Mouse (Mus musculus): Measurements from ENCODE around the gene Lcor. TPM values are rescaled to one million over a fixed set of nuclear protein-coding genes. Genes with fewer than 3 reads are reported as not detected.

The Lcor gene
- polyA plus RNA-seq, 1 experiment from 2014 or later = 10.9 TPM

- WGBS = 34% methylated on average over 3 of the region's 3 CpGs
- Histone ChIP-seq H3K4me2 (ENCODE audit: low read length) (no peak overlapping the region), H3K4me1 (ENCODE audit: control insufficient read depth in 2 of 2, insufficient read depth in 2 of 2, low read length in 2 of 2) (peaks cover 4 to 21% of the 10 kb centered on the region in 2 experiments; a peak in 3 of 4 replicates), H3K9ac (ENCODE audit: low read length) (no peak overlapping the region), H3K36me3 (ENCODE audit: control insufficient read depth, insufficient read depth, low read length) (0 out of 2 replicates have a peak, but pooled peaks cover 3% of the 10 kb centered on the region), H3K27me3 (ENCODE audit: control insufficient read depth, insufficient read depth, low read length) (no peaks in the 10 kb centered on the region), H3K9me3 (ENCODE audit: control insufficient read depth, low read length) (no peaks in the 10 kb centered on the region), H3K27ac (replicated peaks in 1 of 2; ENCODE audit: control insufficient read depth in 1 of 2, insufficient read depth in 1 of 2, low read depth in 2 of 2, low read length in 2 of 2) (peak overlapping the region; percentile 6 to 27; a peak in 1 of 4 replicates), H3K4me3 (ENCODE audit: control insufficient read depth in 1 of 2, insufficient read depth in 1 of 2, low read depth in 1 of 2, low read length in 2 of 2) (no peak overlapping the region)
- ATAC-seq (ENCODE audit: insufficient number of reproducible peaks, insufficient read depth, low FRiP score, low read depth) = no peak
These were observed 41.5 kb downstream of the Lcor start for GRCm38 (mm10) chr19:41523798-41524563.

- Histone ChIP-seq H3K4me1 (ENCODE audit: control insufficient read depth in 2 of 2, insufficient read depth in 2 of 2, low read length in 2 of 2) (peaks cover 0 to 4% of the 10 kb centered on the region in 2 experiments; a peak in 3 of 4 replicates), H3K36me3 (ENCODE audit: control insufficient read depth, insufficient read depth, low read length) (peaks cover 15% of the 10 kb centered on the region; the same call in 1 of the 2 replicates), H3K9ac (ENCODE audit: low read length) (no peak overlapping the region), H3K4me3 (ENCODE audit: control insufficient read depth in 1 of 2, insufficient read depth in 1 of 2, low read depth in 1 of 2, low read length in 2 of 2) (no peak overlapping the region), H3K9me3 (ENCODE audit: control insufficient read depth, low read length) (no peaks in the 10 kb centered on the region), H3K27ac (replicated peaks in 1 of 2; ENCODE audit: control insufficient read depth in 1 of 2, insufficient read depth in 1 of 2, low read depth in 2 of 2, low read length in 2 of 2) (no peak overlapping the region), H3K4me2 (ENCODE audit: low read length) (no peak overlapping the region), H3K27me3 (ENCODE audit: control insufficient read depth, insufficient read depth, low read length) (no peaks in the 10 kb centered on the region)
- no peak for ATAC-seq (ENCODE audit: insufficient number of reproducible peaks, insufficient read depth, low FRiP score, low read depth)
- WGBS = 92% methylated on average over 3 of the region's 3 CpGs
These were observed 46.7 kb downstream of the Lcor start for GRCm38 (mm10) chr19:41529169-41529568.

GRCm38 (mm10) chr19:41534021-41534420 is 51.6 kb downstream of the Lcor start:
- Histone ChIP-seq H3K4me2 (ENCODE audit: low read length) (no peak overlapping the region), H3K27me3 (ENCODE audit: control insufficient read depth, insufficient read depth, low read length) (no peaks in the 10 kb centered on the region), H3K36me3 (ENCODE audit: control insufficient read depth, insufficient read depth, low read length) (peaks cover 23% of the 10 kb centered on the region; the same call in 1 of the 2 replicates), H3K4me3 (ENCODE audit: control insufficient read depth in 1 of 2, insufficient read depth in 1 of 2, low read depth in 1 of 2, low read length in 2 of 2) (no peak overlapping the region), H3K4me1 (ENCODE audit: control insufficient read depth in 2 of 2, insufficient read depth in 2 of 2, low read length in 2 of 2) (no peaks in the 10 kb centered on the region), H3K9me3 (ENCODE audit: control insufficient read depth, low read length) (no peaks in the 10 kb centered on the region), H3K27ac (replicated peaks in 1 of 2; ENCODE audit: control insufficient read depth in 1 of 2, insufficient read depth in 1 of 2, low read depth in 2 of 2, low read length in 2 of 2) (no peak overlapping the region), H3K9ac (ENCODE audit: low read length) (no peak overlapping the region)
- ATAC-seq (ENCODE audit: insufficient number of reproducible peaks, insufficient read depth, low FRiP score, low read depth) = no peak
- 93% methylated on average over 3 of the region's 3 CpGs for WGBS

GRCm38 (mm10) chr19:41556981-41557380 is 74.5 kb downstream of the Lcor start:
- Histone ChIP-seq H3K4me2 (ENCODE audit: low read length) (no peak overlapping the region), H3K4me3 (ENCODE audit: control insufficient read depth in 1 of 2, insufficient read depth in 1 of 2, low read depth in 1 of 2, low read length in 2 of 2) (no peak overlapping the region)
- WGBS = 85% methylated on average over 4 of the region's 4 CpGs

GRCm38 (mm10) chr19:41557491-41557890 is 75.1 kb downstream of the Lcor start:
- Histone ChIP-seq H3K4me3 (ENCODE audit: control insufficient read depth in 1 of 2, insufficient read depth in 1 of 2, low read depth in 1 of 2, low read length in 2 of 2) (no peak overlapping the region), H3K9ac (ENCODE audit: low read length) (no peak overlapping the region), H3K36me3 (ENCODE audit: control insufficient read depth, insufficient read depth, low read length) (peaks cover 58% of the 10 kb centered on the region), H3K27me3 (ENCODE audit: control insufficient read depth, insufficient read depth, low read length) (no peaks in the 10 kb centered on the region), H3K4me2 (ENCODE audit: low read length) (no peak overlapping the region), H3K9me3 (ENCODE audit: control insufficient read depth, low read length) (no peaks in the 10 kb centered on the region), H3K4me1 (ENCODE audit: control insufficient read depth in 2 of 2, insufficient read depth in 2 of 2, low read length in 2 of 2) (peaks cover 0 to 3% of the 10 kb centered on the region in 2 experiments; a peak in 1 of 4 replicates), H3K27ac (replicated peaks in 1 of 2; ENCODE audit: control insufficient read depth in 1 of 2, insufficient read depth in 1 of 2, low read depth in 2 of 2, low read length in 2 of 2) (no peak overlapping the region)
- no peak for ATAC-seq (ENCODE audit: insufficient number of reproducible peaks, insufficient read depth, low FRiP score, low read depth)
- WGBS = 90% methylated on average over 4 of the region's 4 CpGs

More at GRCm38 (mm10) chr19:41556981-41557380, 74.5 kb downstream of the Lcor start:
- Histone ChIP-seq H3K4me1 (ENCODE audit: control insufficient read depth in 2 of 2, insufficient read depth in 2 of 2, low read length in 2 of 2) (no peaks in the 10 kb centered on the region), H3K9ac (ENCODE audit: low read length) (no peak overlapping the region), H3K36me3 (ENCODE audit: control insufficient read depth, insufficient read depth, low read length) (peaks cover 61% of the 10 kb centered on the region), H3K27ac (replicated peaks in 1 of 2; ENCODE audit: control insufficient read depth in 1 of 2, insufficient read depth in 1 of 2, low read depth in 2 of 2, low read length in 2 of 2) (no peak overlapping the region), H3K9me3 (ENCODE audit: control insufficient read depth, low read length) (no peaks in the 10 kb centered on the region), H3K27me3 (ENCODE audit: control insufficient read depth, insufficient read depth, low read length) (no peaks in the 10 kb centered on the region)
- no peak for ATAC-seq (ENCODE audit: insufficient number of reproducible peaks, insufficient read depth, low FRiP score, low read depth)

GRCm38 (mm10) chr19:41558891-41559486 is 76.6 kb downstream of the Lcor start:
- Histone ChIP-seq H3K27ac (replicated peaks in 1 of 2; ENCODE audit: control insufficient read depth in 1 of 2, insufficient read depth in 1 of 2, low read depth in 2 of 2, low read length in 2 of 2) (no peak overlapping the region), H3K4me1 (ENCODE audit: control insufficient read depth in 2 of 2, insufficient read depth in 2 of 2, low read length in 2 of 2) (peaks cover 0 to 8% of the 10 kb centered on the region in 2 experiments; a peak in 2 of 4 replicates), H3K4me3 (ENCODE audit: control insufficient read depth in 1 of 2, insufficient read depth in 1 of 2, low read depth in 1 of 2, low read length in 2 of 2) (no peak overlapping the region), H3K9ac (ENCODE audit: low read length) (no peak overlapping the region), H3K9me3 (ENCODE audit: control insufficient read depth, low read length) (no peaks in the 10 kb centered on the region), H3K4me2 (ENCODE audit: low read length) (no peak overlapping the region), H3K36me3 (ENCODE audit: control insufficient read depth, insufficient read depth, low read length) (peaks cover 43% of the 10 kb centered on the region), H3K27me3 (ENCODE audit: control insufficient read depth, insufficient read depth, low read length) (no peaks in the 10 kb centered on the region)
- WGBS = 91% methylated on average over 9 of the region's 9 CpGs
- no peak for ATAC-seq (ENCODE audit: insufficient number of reproducible peaks, insufficient read depth, low FRiP score, low read depth)

GRCm38 (mm10) chr19:41560856-41561255 is 78.4 kb downstream of the Lcor start:
- Histone ChIP-seq H3K27ac (replicated peaks in 1 of 2; ENCODE audit: control insufficient read depth in 1 of 2, insufficient read depth in 1 of 2, low read depth in 2 of 2, low read length in 2 of 2) (no peak overlapping the region), H3K36me3 (ENCODE audit: control insufficient read depth, insufficient read depth, low read length) (peaks cover 38% of the 10 kb centered on the region), H3K4me3 (ENCODE audit: control insufficient read depth in 1 of 2, insufficient read depth in 1 of 2, low read depth in 1 of 2, low read length in 2 of 2) (no peak overlapping the region), H3K9me3 (ENCODE audit: control insufficient read depth, low read length) (no peaks in the 10 kb centered on the region), H3K4me2 (ENCODE audit: low read length) (no peak overlapping the region), H3K27me3 (ENCODE audit: control insufficient read depth, insufficient read depth, low read length) (no peaks in the 10 kb centered on the region), H3K9ac (ENCODE audit: low read length) (no peak overlapping the region), H3K4me1 (ENCODE audit: control insufficient read depth in 2 of 2, insufficient read depth in 2 of 2, low read length in 2 of 2) (peaks cover 0 to 8% of the 10 kb centered on the region in 2 experiments; a peak in 2 of 4 replicates)
- ATAC-seq (ENCODE audit: insufficient number of reproducible peaks, insufficient read depth, low FRiP score, low read depth) = no peak
- WGBS = 95% methylated on average over 3 of the region's 3 CpGs
